In genomic region chr9:46328572-46329249, GRCm38 (mm10) we compare ENCODE assay signal across 8 mouse cellular contexts. TPM values are rescaled to one million over a fixed set of nuclear protein-coding genes. Genes with fewer than 3 reads are reported as not detected.
DNase-seq lines count a peak whose midpoint lies in the region; ATAC-seq and TF ChIP-seq lines count a peak whose summit lies in the region.

No protein-coding gene starts in this region.

- no peak for TF ChIP-seq CTCF in intestine, postnatal 0 days (IDR thresholded peaks at IDR 0.05; ENCODE audit: low read depth)

- peak overlapping the region; percentile 45 for H3K4me2 ChIP-seq in forebrain, embryonic 15.5 days (replicated peaks)
- H3K4me2 ChIP-seq in intestine, postnatal 0 days (replicated peaks; ENCODE audit: low read depth), result peak overlapping the region; percentile 69
- H3K4me2 ChIP-seq in liver, embryonic 11.5 days, result peak overlapping the region; percentile 84

- H3K36me3 ChIP-seq in megakaryocyte, embryonic 14.5 days (replicated peaks; ENCODE audit: low read length), result no peaks in the 10 kb centered on the region
- H3K36me3 ChIP-seq in forebrain, embryonic 15.5 days, result no peaks in the 10 kb centered on the region
- H3K36me3 ChIP-seq in intestine, postnatal 0 days (ENCODE audit: control insufficient read depth, insufficient read depth), result no peaks in the 10 kb centered on the region
- no peaks in the 10 kb centered on the region for H3K36me3 ChIP-seq in liver, embryonic 11.5 days (ENCODE audit: control insufficient read depth, insufficient read depth, low read length)

- H3K27ac ChIP-seq in forebrain, embryonic 15.5 days (replicated peaks), result peak overlapping the region; percentile 79
- no peak overlapping the region for H3K27ac ChIP-seq in intestine, postnatal 0 days (ENCODE audit: low read depth, low read length)
- H3K27ac ChIP-seq in liver, embryonic 11.5 days (ENCODE audit: low read depth, low read length), result peak overlapping the region; percentile 32; the same call in 1 of the 2 replicates

- H3K9ac ChIP-seq in forebrain, embryonic 15.5 days (replicated peaks), result peak overlapping the region; percentile 40
- H3K9ac ChIP-seq in intestine, postnatal 0 days (ENCODE audit: low read depth, low read length), result peak overlapping the region; percentile 19; the same call in 1 of the 2 replicates
- H3K9ac ChIP-seq in liver, embryonic 11.5 days (ENCODE audit: low read depth, low read length), result peak overlapping the region; percentile 64

- DNase-seq in cerebellum, adult 18-20 months, result peak; percentile 89
- DNase-seq in liver, embryonic 11.5 days (ENCODE audit: low spot score), result peak; percentile 60
- DNase-seq in retina, postnatal 1 day, result peak; percentile 94
- no peak for DNase-seq in urinary bladder, postnatal 10 days (ENCODE audit: low spot score)

- H3K9me3 ChIP-seq in megakaryocyte, embryonic 14.5 days, result peaks cover 16% of the 10 kb centered on the region
- no peaks in the 10 kb centered on the region for H3K9me3 ChIP-seq in forebrain, embryonic 15.5 days
- no peaks in the 10 kb centered on the region for H3K9me3 ChIP-seq in intestine, postnatal 0 days (ENCODE audit: control insufficient read depth)
- no peaks in the 10 kb centered on the region for H3K9me3 ChIP-seq in liver, embryonic 11.5 days (ENCODE audit: control insufficient read depth, low read length)

- H3K27me3 ChIP-seq in megakaryocyte, embryonic 14.5 days (replicated peaks), result peaks cover 45% of the 10 kb centered on the region
- H3K27me3 ChIP-seq in forebrain, embryonic 15.5 days, result no peaks in the 10 kb centered on the region
- no peaks in the 10 kb centered on the region for H3K27me3 ChIP-seq in intestine, postnatal 0 days (replicated peaks; ENCODE audit: control insufficient read depth, insufficient read depth, low read length)
- H3K27me3 ChIP-seq in liver, embryonic 11.5 days (replicated peaks; ENCODE audit: control insufficient read depth, insufficient read depth, low read length), result peaks cover 12% of the 10 kb centered on the region

- H3K4me1 ChIP-seq in megakaryocyte, embryonic 14.5 days, result peaks cover 9% of the 10 kb centered on the region; the same call in 1 of the 2 replicates
- peaks cover 18% of the 10 kb centered on the region for H3K4me1 ChIP-seq in forebrain, embryonic 15.5 days
- H3K4me1 ChIP-seq in intestine, postnatal 0 days (replicated peaks; ENCODE audit: control insufficient read depth, insufficient read depth, low read length), result no peaks in the 10 kb centered on the region
- peaks cover 4% of the 10 kb centered on the region for H3K4me1 ChIP-seq in liver, embryonic 11.5 days (replicated peaks; ENCODE audit: control insufficient read depth, insufficient read depth, low read length)

- WGBS in forebrain, embryonic 15.5 days, result under 1% methylated on average over 30 of the region's 30 CpGs
- 12% methylated on average over 30 of the region's 30 CpGs for WGBS in intestine, postnatal 0 days
- WGBS in liver, embryonic 11.5 days, result 13% methylated on average over 30 of the region's 30 CpGs

- ATAC-seq in megakaryocyte, adult 5-6 weeks (ENCODE audit: poor library complexity, severe bottlenecking), result no peak
- peak; percentile 83 for ATAC-seq in forebrain, embryonic 15.5 days (replicated peaks)
- no peak for ATAC-seq in intestine, postnatal 0 days
- ATAC-seq in liver, embryonic 11.5 days (replicated peaks; ENCODE audit: low FRiP score), result 0 out of 2 replicates have a peak, but pooled peaks have one; percentile 34

- peak overlapping the region; percentile 66 for H3K4me3 ChIP-seq in megakaryocyte, embryonic 14.5 days (replicated peaks)
- H3K4me3 ChIP-seq in forebrain, embryonic 15.5 days, result peak overlapping the region; percentile 15
- H3K4me3 ChIP-seq in intestine, postnatal 0 days (ENCODE audit: low read depth, low read length), result peak overlapping the region; percentile 30
- H3K4me3 ChIP-seq in liver, embryonic 11.5 days (ENCODE audit: low read depth, low read length), result peak overlapping the region; percentile 46

RNA-seq across cellular contexts. Expression of gene 4931429L15Rik, which starts 8.9 kb away (rescaled TPM):
- not detected in 2 replicates for polyA plus RNA-seq in megakaryocyte, embryonic 14.5 days (2012; ENCODE audit: insufficient read depth, low replicate concordance)
- not detected in 2 replicates for total RNA-seq in megakaryocyte, adult 5-6 weeks (2015)
- not detected in 2 replicates for total RNA-seq in megakaryocyte, adult 5-6 weeks (2017)
- not detected in 2 replicates for polyA plus RNA-seq in forebrain, embryonic 15.5 days (2015; fragmentation: Nextera tagmentation; extraction: Ambion mirVana)
- polyA plus RNA-seq in intestine, postnatal 0 days (2015; fragmentation: Nextera tagmentation; extraction: Ambion mirVana), result not detected in 2 replicates
- not detected in 2 replicates for polyA plus RNA-seq in liver, embryonic 11.5 days (2014; fragmentation: Nextera tagmentation; extraction: Ambion mirVana)

RNA-seq across cellular contexts. Expression of gene Bud13, which starts 45.9 kb away (rescaled TPM):
- 4.0 and 8.1 TPM in 2 replicates for polyA plus RNA-seq in megakaryocyte, embryonic 14.5 days (2012; ENCODE audit: insufficient read depth, low replicate concordance)
- total RNA-seq in megakaryocyte, adult 5-6 weeks (2015), result 10.5 and 12.3 TPM in 2 replicates
- total RNA-seq in megakaryocyte, adult 5-6 weeks (2017), result 12.2 and 14.1 TPM in 2 replicates
- 18.5 and 19.7 TPM in 2 replicates for polyA plus RNA-seq in forebrain, embryonic 15.5 days (2015; fragmentation: Nextera tagmentation; extraction: Ambion mirVana)
- polyA plus RNA-seq in intestine, postnatal 0 days (2015; fragmentation: Nextera tagmentation; extraction: Ambion mirVana), result 6.4 and 8.0 TPM in 2 replicates
- 20.7 and 22.4 TPM in 2 replicates for polyA plus RNA-seq in liver, embryonic 11.5 days (2014; fragmentation: Nextera tagmentation; extraction: Ambion mirVana)

RNA-seq across cellular contexts. Expression of gene Zpr1, which starts 55.8 kb away (rescaled TPM):
- polyA plus RNA-seq in megakaryocyte, embryonic 14.5 days (2012; ENCODE audit: insufficient read depth, low replicate concordance), result 4.3 and 19.8 TPM in 2 replicates
- total RNA-seq in megakaryocyte, adult 5-6 weeks (2015), result 23.5 and 23.8 TPM in 2 replicates
- total RNA-seq in megakaryocyte, adult 5-6 weeks (2017), result 26.3 and 28.8 TPM in 2 replicates
- 69.7 and 73.1 TPM in 2 replicates for polyA plus RNA-seq in forebrain, embryonic 15.5 days (2015; fragmentation: Nextera tagmentation; extraction: Ambion mirVana)
- polyA plus RNA-seq in intestine, postnatal 0 days (2015; fragmentation: Nextera tagmentation; extraction: Ambion mirVana), result 21.6 and 24.4 TPM in 2 replicates
- 92.6 and 96.7 TPM in 2 replicates for polyA plus RNA-seq in liver, embryonic 11.5 days (2014; fragmentation: Nextera tagmentation; extraction: Ambion mirVana)

Comparison
In these comparisons a context has a peak if more than half of its experiments do, and no peak if none do; other contexts are left out.
1. H3K4me3 ChIP-seq: peak in every context shown above with its lines; median percentile 66 in megakaryocyte, embryonic 14.5 days; 46 in liver, embryonic 11.5 days; 30 in intestine, postnatal 0 days; 15 in forebrain, embryonic 15.5 days.
2. ATAC-seq: peak in forebrain, embryonic 15.5 days (single experiment) and liver, embryonic 11.5 days (single experiment); none in megakaryocyte, adult 5-6 weeks (single experiment) and intestine, postnatal 0 days (single experiment).
3. Peak in every context shown above with its lines, with median percentiles within 50 percentile points of each other: H3K4me2 ChIP-seq and H3K9ac ChIP-seq.